Mouse (Mus musculus): ENCODE results near the gene Ep400.
A peak's percentile ranks its signal among the peaks of the same experiment; 100 is the strongest.

Gene Ep400

GRCm38 (mm10) chr5:110770448-110771158 is at the start of gene Ep400:
Gene Ep400 (minus strand): TSS chr5:110770717.
- peak; percentile 99 for DNase-seq (ENCODE audit: extremely low spot score, low spot score)

GRCm38 (mm10) chr5:110809667-110810325 is 39.3 kb upstream of the Ep400 start, which contains the start of gene Ulk1:
Gene Ulk1 (minus strand): TSS chr5:110810097.
- peak; percentile 97 for DNase-seq (ENCODE audit: extremely low spot score, low spot score)

- DNase-seq (ENCODE audit: extremely low spot score, low spot score), result peak; percentile 70
Observed at GRCm38 (mm10) chr5:110808821-110809666, 38.5 kb upstream of the Ep400 start.

- peak; percentile 79 for DNase-seq (ENCODE audit: extremely low spot score, low spot score)
Observed at GRCm38 (mm10) chr5:110808061-110808631, 37.6 kb upstream of the Ep400 start.

GRCm38 (mm10) chr5:110807453-110807852 is 36.9 kb upstream of the Ep400 start:
- no peak for DNase-seq (ENCODE audit: extremely low spot score, low spot score)

GRCm38 (mm10) chr5:110806676-110807075 is 36.2 kb upstream of the Ep400 start:
- no peak for DNase-seq (ENCODE audit: extremely low spot score, low spot score)

GRCm38 (mm10) chr5:110806154-110806553 is 35.6 kb upstream of the Ep400 start:
- no peak for DNase-seq (ENCODE audit: extremely low spot score, low spot score)

- no peak for DNase-seq (ENCODE audit: extremely low spot score, low spot score)
Observed at GRCm38 (mm10) chr5:110804012-110804743, 33.7 kb upstream of the Ep400 start.

- DNase-seq (ENCODE audit: extremely low spot score, low spot score), result no peak
Observed at GRCm38 (mm10) chr5:110802809-110803208, 32.3 kb upstream of the Ep400 start.

- no peak for DNase-seq (ENCODE audit: extremely low spot score, low spot score)
Observed at GRCm38 (mm10) chr5:110802186-110802585, 31.7 kb upstream of the Ep400 start.

- DNase-seq (ENCODE audit: extremely low spot score, low spot score), result no peak
Observed at GRCm38 (mm10) chr5:110801036-110801624, 30.6 kb upstream of the Ep400 start.

- DNase-seq (ENCODE audit: extremely low spot score, low spot score), result no peak
Observed at GRCm38 (mm10) chr5:110797696-110798095, 27.2 kb upstream of the Ep400 start.

GRCm38 (mm10) chr5:110794363-110794762 is 23.8 kb upstream of the Ep400 start:
- DNase-seq (ENCODE audit: extremely low spot score, low spot score), result no peak

- peak; percentile 41 for DNase-seq (ENCODE audit: extremely low spot score, low spot score)
Observed at GRCm38 (mm10) chr5:110788684-110789083, 18.2 kb upstream of the Ep400 start.

- no peak for DNase-seq (ENCODE audit: extremely low spot score, low spot score)
Observed at GRCm38 (mm10) chr5:110786081-110786835, 15.7 kb upstream of the Ep400 start.

- DNase-seq (ENCODE audit: extremely low spot score, low spot score), result no peak
Observed at GRCm38 (mm10) chr5:110783150-110783549, 12.6 kb upstream of the Ep400 start.

- DNase-seq (ENCODE audit: extremely low spot score, low spot score), result no peak
Observed at GRCm38 (mm10) chr5:110781529-110782238, 11.2 kb upstream of the Ep400 start.

GRCm38 (mm10) chr5:110780761-110781528 is 10.4 kb upstream of the Ep400 start:
- no peak for DNase-seq (ENCODE audit: extremely low spot score, low spot score)

All from neural tube, embryonic 10.5 days (tissue).